Mouse (Mus musculus): Measurements from ENCODE around the gene Eif4b. TPM values are rescaled to one million over a fixed set of nuclear protein-coding genes. Genes with fewer than 3 reads are reported as not detected.

Eif4b gene
- total and polyA plus RNA-seq, 3 experiments: 536 to 652 (median 555) TPM

GRCm38 (mm10) chr15:102108651-102109525, 35.3 kb downstream of the Eif4b start:
- Histone ChIP-seq H3K4me1 (ENCODE audit: control insufficient read depth in 1 of 2, insufficient read depth in 2 of 2) (peaks cover 18 to 48% of the 10 kb centered on the region in 2 experiments), H3K9me3 (replicated peaks; ENCODE audit: low read length) (no peaks in the 10 kb centered on the region), H3K4me3 (replicated peaks in 1 of 3; ENCODE audit: low read depth in 2 of 3, low read length in 2 of 3, poor library complexity in 1 of 3) (no peak overlapping the region), H3K9ac (ENCODE audit: insufficient read depth, low read depth) (no peak overlapping the region), H3K27me3 (replicated peaks) (peaks cover 43% of the 10 kb centered on the region), H3K4me2 (ENCODE audit: insufficient read depth, low read depth, poor library complexity, severe bottlenecking) (no peak overlapping the region), H3K79me2 (replicated peaks; ENCODE audit: control insufficient read depth, extremely low read depth, insufficient read depth, poor library complexity, severe bottlenecking) (no peaks in the 10 kb centered on the region), H3K27ac (ENCODE audit: insufficient read depth, low read depth) (no peak overlapping the region), H3K36me3 (replicated peaks in 1 of 2; ENCODE audit: control insufficient read depth in 1 of 2, insufficient read depth in 1 of 2, low read length in 1 of 2) (no peaks in the 10 kb centered on the region)
- peak; percentile 90 for DNase-seq (ENCODE audit: extremely low read depth)
- dilution Hi-C loops (cut with MboI; ENCODE audit: extremely low pct_ligation_motif_present, extremely low pct_unique_long_range_greater_than_20kb, low sequenced_read_pairs) (no loop called here), in situ Hi-C loops (cut with MboI; ENCODE audit: low pct_ligation_motif_present, low pct_unique_long_range_greater_than_20kb, low sequenced_read_pairs) (no loop called here)
- no peak for TF ChIP-seq E2F4 (IDR thresholded peaks at IDR 0.05; ENCODE audit: insufficient replicate concordance, low read depth, low read length)
- TF ChIP-seq BHLHE40 (IDR thresholded peaks at IDR 0.05; ENCODE audit: low read depth, low read length): no peak
- TF ChIP-seq TCF12 (IDR thresholded peaks at IDR 0.05; ENCODE audit: low read depth, low read length): 0 out of 2 replicates have a peak, but pooled peaks have one; percentile 29
- TF ChIP-seq RAD21 (IDR thresholded peaks at IDR 0.05; ENCODE audit: low read depth, low read length): peak; percentile 74
- TF ChIP-seq RCOR1 (conservative IDR thresholded peaks at IDR 0.05; ENCODE audit: low read depth, low read length): no peak
- TF ChIP-seq MAFK (IDR thresholded peaks at IDR 0.05; ENCODE audit: insufficient replicate concordance, low read length): 0 out of 2 replicates have a peak, but pooled peaks have one; percentile 10
- no peak for TF ChIP-seq USF2 (conservative IDR thresholded peaks at IDR 0.05; ENCODE audit: low read depth, low read length)
- TF ChIP-seq SMC3 (IDR thresholded peaks at IDR 0.05; ENCODE audit: low read depth, low read length): peak; percentile 47
- peak; percentile 87 to 93 for TF ChIP-seq CTCF (conservative IDR thresholded peaks at IDR 0.05 in 1 of 2, IDR thresholded peaks at IDR 0.05 in 1 of 2; ENCODE audit: low read depth in 2 of 2, low read length in 2 of 2)
- TF ChIP-seq HCFC1 (IDR thresholded peaks at IDR 0.05; ENCODE audit: low read depth, low read length): no peak

DNA sequence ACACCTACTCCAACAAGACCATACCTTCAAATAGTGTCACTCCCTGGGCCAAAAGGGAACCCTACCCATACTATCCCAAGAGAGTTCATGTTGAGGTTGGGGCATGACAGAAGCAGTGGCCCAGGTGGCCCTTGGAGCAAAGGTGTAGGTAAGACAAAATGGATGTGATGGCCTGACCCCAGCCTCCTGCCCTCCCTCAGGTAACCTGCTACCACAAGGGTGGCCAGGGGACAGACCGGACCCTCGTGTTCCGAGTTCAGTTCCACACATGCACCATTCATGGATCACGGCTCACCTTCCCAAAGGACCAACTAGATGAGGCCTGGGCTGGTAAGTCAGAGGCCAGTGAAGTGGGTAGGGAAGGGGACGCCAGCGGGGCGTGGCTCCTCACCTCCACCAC, 36.7 kb downstream of the Eif4b start:
- TF ChIP-seq MYC (IDR thresholded peaks at IDR 0.05; ENCODE audit: low read depth, low read length): no peak
- no peak for TF ChIP-seq BHLHE40 (IDR thresholded peaks at IDR 0.05; ENCODE audit: low read depth, low read length)
- no peak for TF ChIP-seq NRF1 (IDR thresholded peaks at IDR 0.05; ENCODE audit: low read depth, low read length)
- no peak for TF ChIP-seq IRF4 (IDR thresholded peaks at IDR 0.05; ENCODE audit: low read depth, low read length)
- TF ChIP-seq POLR2A (IDR thresholded peaks at IDR 0.05; ENCODE audit: low read depth, low read length): no peak
- no peak for TF ChIP-seq MAX (IDR thresholded peaks at IDR 0.05; ENCODE audit: low read length)
- TF ChIP-seq GABPA (IDR thresholded peaks at IDR 0.05; ENCODE audit: insufficient replicate concordance, low read depth, low read length): no peak
- no peak for TF ChIP-seq MEF2A (IDR thresholded peaks at IDR 0.05; ENCODE audit: borderline replicate concordance, low read depth, low read length)
- no peak for TF ChIP-seq JUND (conservative IDR thresholded peaks at IDR 0.05; ENCODE audit: low read depth, low read length)
- TF ChIP-seq SMC3 (IDR thresholded peaks at IDR 0.05; ENCODE audit: low read depth, low read length): no peak
- no peak for TF ChIP-seq EP300 (IDR thresholded peaks at IDR 0.05; ENCODE audit: low read length)
- no peak for TF ChIP-seq ELF1 (IDR thresholded peaks at IDR 0.05; ENCODE audit: low read depth, low read length)
- TF ChIP-seq CHD1 (IDR thresholded peaks at IDR 0.05; ENCODE audit: low read depth, low read length): no peak
- TF ChIP-seq E2F4 (IDR thresholded peaks at IDR 0.05; ENCODE audit: insufficient replicate concordance, low read depth, low read length): no peak
- TF ChIP-seq ZKSCAN1 (IDR thresholded peaks at IDR 0.05; ENCODE audit: borderline replicate concordance, low read depth, low read length): no peak
- no peak for TF ChIP-seq ZC3H11A (IDR thresholded peaks at IDR 0.05; ENCODE audit: low read depth, low read length)
- in situ Hi-C loops (cut with MboI; ENCODE audit: low pct_ligation_motif_present, low pct_unique_long_range_greater_than_20kb, low sequenced_read_pairs) (no loop called here), dilution Hi-C loops (cut with MboI; ENCODE audit: extremely low pct_ligation_motif_present, extremely low pct_unique_long_range_greater_than_20kb, low sequenced_read_pairs) (no loop called here)
- Histone ChIP-seq H3K4me1 (ENCODE audit: control insufficient read depth in 1 of 2, insufficient read depth in 2 of 2) (peaks cover 18 to 48% of the 10 kb centered on the region in 2 experiments), H3K9me3 (replicated peaks; ENCODE audit: low read length) (no peaks in the 10 kb centered on the region), H3K9ac (ENCODE audit: insufficient read depth, low read depth) (no peak overlapping the region), H3K4me3 (replicated peaks in 1 of 3; ENCODE audit: low read depth in 2 of 3, low read length in 2 of 3, poor library complexity in 1 of 3) (no peak overlapping the region), H3K79me2 (replicated peaks; ENCODE audit: control insufficient read depth, extremely low read depth, insufficient read depth, poor library complexity, severe bottlenecking) (no peaks in the 10 kb centered on the region), H3K27me3 (replicated peaks) (peaks cover 31% of the 10 kb centered on the region), H3K36me3 (replicated peaks in 1 of 2; ENCODE audit: control insufficient read depth in 1 of 2, insufficient read depth in 1 of 2, low read length in 1 of 2) (peaks cover 0 to 8% of the 10 kb centered on the region in 2 experiments), H3K4me2 (ENCODE audit: insufficient read depth, low read depth, poor library complexity, severe bottlenecking) (no peak overlapping the region), H3K27ac (ENCODE audit: insufficient read depth, low read depth) (no peak overlapping the region)
- DNase-seq (ENCODE audit: extremely low read depth): no peak
